Mouse (Mus musculus) liver, embryonic 14.5 days (tissue): Measurements from ENCODE around the gene Smpd1.

Experiments used
- CTCF ChIP-seq: IDR thresholded peaks from 2 replicates; pipeline ENCODE4 v1.5.1; 2016; ENCODE audit warnings: antibody characterized with exemption, low read depth, control low read depth
- EP300 ChIP-seq: IDR thresholded peaks from 2 replicates; pipeline ENCODE4 v1.6.1; 2016; ENCODE audit warnings: antibody characterized with exemption, low read depth

DNA sequence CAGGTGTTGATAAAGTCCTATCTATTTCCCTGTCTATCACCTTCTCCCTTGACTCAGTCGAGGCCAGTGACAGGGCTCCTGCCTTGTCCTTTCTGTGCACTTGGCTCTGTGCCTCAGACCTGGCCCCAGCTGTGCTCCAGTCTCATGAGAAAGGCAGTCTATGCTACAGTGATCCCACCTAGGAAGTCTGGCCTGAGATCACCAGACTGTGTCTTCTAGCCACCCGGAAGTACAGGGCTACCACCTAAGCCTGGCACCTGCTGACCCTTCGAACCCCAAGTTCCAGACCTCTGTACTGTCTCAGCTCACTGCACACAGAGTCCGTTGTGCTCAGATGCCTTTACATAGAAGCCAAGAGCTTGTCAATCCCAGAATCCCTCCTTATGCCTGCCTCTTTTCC lies 26.1 kb upstream of the Smpd1 start:
- no peak for TF ChIP-seq CTCF
- no peak for TF ChIP-seq EP300
